Mouse (Mus musculus) limb, embryonic 13.5 days (tissue): ENCODE results near the gene Wwp2. TPM values are rescaled to one million over a fixed set of nuclear protein-coding genes. Genes with fewer than 3 reads are reported as not detected.
A peak's percentile ranks its signal among the peaks of the same experiment; 100 is the strongest.

Experiments used
- ATAC-seq: fragments of 200-750 bp; cut with Nextera tagmentation; 2 replicates; pipeline ENCODE4 v1.8.0; 2017; ENCODE audit warnings: low read depth, moderate number of reproducible peaks, moderate TSS enrichment; ENCODE audit not compliant: low FRiP score
- H3K27ac ChIP-seq: fragments of 300-500 bp; sonication (generic); 2 replicates; pipeline ENCODE4 v1.5.1; 2015; ENCODE audit warnings: inconsistent platforms, mild to moderate bottlenecking, moderate library complexity
- H3K27me3 ChIP-seq: fragments of 300-500 bp; sonication (generic); 2 replicates; pipeline ENCODE4 v1.6.1; 2015; ENCODE audit warnings: mild to moderate bottlenecking, inconsistent platforms
- H3K36me3 ChIP-seq: fragments of 300-500 bp; sonication (generic); 2 replicates; pipeline ENCODE4 v1.6.1; 2015; ENCODE audit warnings: inconsistent platforms, mild to moderate bottlenecking, moderate library complexity
- H3K4me1 ChIP-seq: fragments of 300-500 bp; sonication (generic); 2 replicates; pipeline ENCODE4 v1.6.1; 2015; ENCODE audit warnings: inconsistent platforms
- H3K4me2 ChIP-seq: fragments of 300-500 bp; sonication (generic); replicated peaks from 2 replicates; pipeline ENCODE4 v1.6.1; 2015; ENCODE audit warnings: inconsistent platforms, mild to moderate bottlenecking, moderate library complexity
- H3K4me3 ChIP-seq: fragments of 300-500 bp; sonication (generic); 2 replicates; pipeline ENCODE4 v1.5.1; 2015; ENCODE audit warnings: moderate library complexity, mild to moderate bottlenecking, inconsistent platforms
- H3K9ac ChIP-seq: fragments of 300-500 bp; sonication (generic); 2 replicates; pipeline ENCODE4 v1.6.1; 2015; ENCODE audit warnings: mild to moderate bottlenecking, inconsistent platforms
- H3K9me3 ChIP-seq: fragments of 300-500 bp; sonication (generic); 2 replicates; pipeline ENCODE4 v1.6.1; 2016; ENCODE audit warnings: inconsistent platforms
- WGBS: fragments of 180-500 bp; shearing (Covaris S2); methylation state at CpG from one replicate; pipeline ENCODE4 v1.1.7; 2015; 5-methylcytosine and 5-hydroxymethylcytosine counted together
- microRNA counts: library from miRNA; unstranded; fragments of <30 nt; microRNA quantifications from one replicate; lab custom pipeline; 2016
- microRNA-seq: library from miRNA; unstranded; fragments of <30 nt; microRNA quantifications from one replicate; pipeline ENCODE4, GENCODE M21; 2016
- polyA plus RNA-seq: library from polyadenylated mRNA; unstranded; fragments of >200 nt; fragmentation: Nextera tagmentation; extraction: Ambion mirVana; gene quantifications from 2 replicates; pipeline ENCODE4 v1.2.1, GENCODE M21; 2015

Gene Wwp2
- polyA plus RNA-seq, 1 experiment from 2014 or later: 329 TPM

- no peak for ATAC-seq
- H3K9me3 ChIP-seq: no peaks in the 10 kb centered on the region
These were observed 161.6 kb downstream of the Wwp2 start for GRCm38 (mm10) chr8:107597731-107598130.

GRCm38 (mm10) chr8:107599691-107600090, 163.5 kb downstream of the Wwp2 start:
- H3K27me3 ChIP-seq: no peaks in the 10 kb centered on the region

More at GRCm38 (mm10) chr8:107597731-107598130, 161.6 kb downstream of the Wwp2 start:
- H3K27ac ChIP-seq: no peak overlapping the region
- no peak overlapping the region for H3K4me2 ChIP-seq
- H3K27me3 ChIP-seq: no peaks in the 10 kb centered on the region
- 74% methylated on average over 1 of the region's 1 CpGs for WGBS
- H3K4me1 ChIP-seq: no peaks in the 10 kb centered on the region
- H3K9ac ChIP-seq: no peak overlapping the region
- H3K36me3 ChIP-seq: no peaks in the 10 kb centered on the region
- H3K4me3 ChIP-seq: no peak overlapping the region

GRCm38 (mm10) chr8:107603026-107603425, 166.9 kb downstream of the Wwp2 start:
- no peak for ATAC-seq
- Histone ChIP-seq H3K27me3 (no peaks in the 10 kb centered on the region), H3K9ac (no peak overlapping the region), H3K36me3 (no peaks in the 10 kb centered on the region), H3K9me3 (no peaks in the 10 kb centered on the region), H3K27ac (no peak overlapping the region), H3K4me2 (no peak overlapping the region), H3K4me1 (peaks cover 16% of the 10 kb centered on the region), H3K4me3 (no peak overlapping the region)
- WGBS: 3% methylated on average over 7 of the region's 7 CpGs

More at GRCm38 (mm10) chr8:107599691-107600090, 163.5 kb downstream of the Wwp2 start:
- Histone ChIP-seq H3K9ac (no peak overlapping the region), H3K4me2 (no peak overlapping the region), H3K4me1 (peaks cover 9% of the 10 kb centered on the region), H3K36me3 (no peaks in the 10 kb centered on the region), H3K9me3 (no peaks in the 10 kb centered on the region), H3K4me3 (no peak overlapping the region), H3K27ac (no peak overlapping the region)
- 91% methylated on average over 9 of the region's 9 CpGs for WGBS
- ATAC-seq: no peak

MicroRNAs encoded within 50 kb of the gene (microRNA counts, 519-probe panel; counts per million panel counts)
- microRNA mmu-miR-140 (lab: Ali Mortazavi, UCI): 5,327 counts per million, percentile 96 among the panel's probes with 10 or more counts

Small RNA genes lying within 50 kb of the gene (microRNA-seq; reads per million reads assigned to microRNA genes)
- gene Mir140: 48,663 reads per million, percentile 99 among the genes with 10 or more reads in this experiment

Other genes starting within 250 kb of the Wwp2 start
- gene Nfat5, start 142.9 kb upstream of the Wwp2 start, polyA plus RNA-seq: 21.4 and 22.5 TPM in 2 replicates
- gene Nqo1, start 33.2 kb upstream of the Wwp2 start, polyA plus RNA-seq: 18.8 and 20.3 TPM in 2 replicates
- gene Nob1, start 11.3 kb upstream of the Wwp2 start, polyA plus RNA-seq: 95.3 and 96.4 TPM in 2 replicates
- gene Psmd7, start 152.1 kb downstream of the Wwp2 start, polyA plus RNA-seq: 340 and 356 TPM in 2 replicates